Mouse (Mus musculus) stomach, embryonic 14.5 days (tissue): ENCODE measurements around the gene Enah. TPM values are rescaled to one million over a fixed set of nuclear protein-coding genes. Genes with fewer than 3 reads are reported as not detected.

Experiments used
- ATAC-seq: fragments of 200-750 bp; cut with Nextera tagmentation; 2 replicates; pipeline ENCODE4 v1.8.0; 2017; ENCODE audit warnings: low read depth, moderate TSS enrichment; ENCODE audit not compliant: insufficient number of reproducible peaks, insufficient read depth, low FRiP score
- H3K27ac ChIP-seq: fragments of 300-500 bp; sonication (generic); 2 replicates; pipeline ENCODE4 v1.5.1; 2014; ENCODE audit warnings: mild to moderate bottlenecking, low read length, moderate library complexity, mixed read lengths
- H3K27me3 ChIP-seq: fragments of 300-500 bp; sonication (generic); 2 replicates; pipeline ENCODE4 v1.6.1; 2014; ENCODE audit warnings: low read length, control low read depth, mixed read lengths; ENCODE audit not compliant: control insufficient read depth, insufficient read depth
- H3K36me3 ChIP-seq: fragments of 300-500 bp; sonication (generic); 2 replicates; pipeline ENCODE4 v1.6.1; 2014; ENCODE audit warnings: mild to moderate bottlenecking, control low read depth, low read length, moderate library complexity, mixed read lengths; ENCODE audit not compliant: control insufficient read depth, insufficient read depth
- H3K4me1 ChIP-seq: fragments of 300-500 bp; sonication (generic); 2 replicates; pipeline ENCODE4 v1.6.1; 2014; ENCODE audit warnings: low read length, control low read depth, mixed read lengths; ENCODE audit not compliant: control insufficient read depth, insufficient read depth
- H3K4me2 ChIP-seq: fragments of 300-500 bp; sonication (generic); replicated peaks from 2 replicates; pipeline ENCODE4 v1.6.1; 2014; ENCODE audit warnings: low read depth, low read length, control low read depth
- H3K4me3 ChIP-seq: fragments of 300-500 bp; sonication (generic); 2 replicates; pipeline ENCODE4 v1.5.1; 2014; ENCODE audit warnings: low read depth, low read length, control low read depth
- H3K9ac ChIP-seq: fragments of 300-500 bp; sonication (generic); replicated peaks from 2 replicates; pipeline ENCODE4 v1.6.1; 2014; ENCODE audit warnings: low read depth, mild to moderate bottlenecking, control low read depth, low read length, moderate library complexity, mixed read lengths
- H3K9me3 ChIP-seq: fragments of 300-500 bp; sonication (generic); 2 replicates; pipeline ENCODE4 v1.6.1; 2016; ENCODE audit warnings: low read depth, low read length, control low read depth; ENCODE audit not compliant: control insufficient read depth
- WGBS: fragments of 180-500 bp; shearing (Covaris S2); extraction: QIAGEN DNeasy Blood & Tissue Kit; methylation state at CpG from one replicate; pipeline ENCODE4 v1.1.7; 2014; 5-methylcytosine and 5-hydroxymethylcytosine counted together
- polyA plus RNA-seq: library from polyadenylated mRNA; unstranded; fragments of >200 nt; fragmentation: Nextera tagmentation; extraction: Ambion mirVana; gene quantifications from 2 replicates; pipeline ENCODE4 v1.2.1, GENCODE M21; 2014

Gene Enah
- polyA plus RNA-seq, 1 experiment from 2014 or later: 39.2 TPM

DNA sequence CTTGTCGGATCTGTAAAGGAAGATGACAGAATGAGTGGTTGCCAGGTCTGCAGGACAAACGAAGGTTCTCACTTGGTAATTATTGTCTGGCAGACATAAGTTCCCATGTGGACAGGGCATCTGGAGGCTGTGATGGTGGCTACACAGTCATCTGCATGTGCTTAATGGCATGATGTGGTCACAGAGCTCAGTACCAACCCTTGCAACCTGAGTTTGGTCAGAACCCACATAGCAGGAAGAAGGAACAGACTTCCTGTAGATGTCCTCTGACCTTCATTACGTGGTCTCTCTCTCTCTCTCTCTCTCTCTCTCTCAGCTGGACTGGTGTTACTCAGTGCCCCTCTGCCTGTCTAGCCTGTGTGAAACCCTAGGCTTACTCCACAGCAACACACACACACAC is 147.2 kb downstream of the Enah start:
- H3K27me3 ChIP-seq: no peaks in the 10 kb centered on the region
- no peak overlapping the region for H3K9ac ChIP-seq
- H3K9me3 ChIP-seq: no peaks in the 10 kb centered on the region
- no peaks in the 10 kb centered on the region for H3K36me3 ChIP-seq
- no peaks in the 10 kb centered on the region for H3K4me1 ChIP-seq
- no peak overlapping the region for H3K4me3 ChIP-seq
- 63% methylated on average over 3 of the region's 3 CpGs for WGBS
- no peak overlapping the region for H3K27ac ChIP-seq
- no peak overlapping the region for H3K4me2 ChIP-seq
- ATAC-seq: no peak

DNA sequence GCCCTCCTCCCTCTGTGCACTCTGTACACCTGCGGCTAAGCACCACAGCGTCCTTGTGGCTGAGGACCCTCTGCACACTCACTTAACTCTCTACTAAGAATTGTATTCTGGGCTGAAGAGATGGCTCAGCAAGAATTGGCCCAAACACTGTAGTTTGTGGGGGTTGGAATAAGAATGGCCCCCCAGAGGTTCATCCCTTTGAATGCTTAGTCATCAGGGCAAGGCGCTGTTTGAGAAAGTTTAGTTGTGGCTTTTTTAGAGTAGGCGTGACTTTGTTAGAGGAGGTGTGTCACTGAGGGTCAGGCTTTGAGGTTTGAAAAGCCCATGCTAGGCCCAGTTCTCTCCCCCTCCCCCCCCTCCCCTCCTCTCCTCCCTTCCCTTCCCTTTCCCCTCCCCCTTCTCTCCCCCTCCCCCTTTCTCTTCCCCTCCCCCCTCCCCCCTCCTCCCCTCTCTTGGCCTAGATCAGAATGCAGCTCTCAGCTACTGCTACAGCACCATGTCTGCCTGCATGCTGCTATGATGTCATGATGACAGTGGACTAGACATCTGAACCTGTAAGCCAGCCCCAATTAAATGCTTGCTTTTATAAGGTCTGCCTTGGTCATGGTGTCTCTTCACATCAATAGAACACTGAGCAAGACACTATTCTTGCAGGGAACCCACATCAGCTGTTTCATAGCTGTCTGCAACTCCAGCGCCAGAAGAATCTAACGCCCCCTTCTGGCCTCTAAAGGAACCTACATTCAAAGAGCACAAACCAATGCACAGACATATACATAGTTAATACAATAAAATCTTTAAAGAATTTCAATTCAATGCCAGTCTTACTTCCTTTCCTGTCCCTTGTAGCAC is 153.1 kb downstream of the Enah start:
- no peaks in the 10 kb centered on the region for H3K36me3 ChIP-seq
- no peaks in the 10 kb centered on the region for H3K4me1 ChIP-seq
- H3K4me2 ChIP-seq: no peak overlapping the region
- no peak for ATAC-seq
- no peak overlapping the region for H3K9ac ChIP-seq
- H3K9me3 ChIP-seq: no peaks in the 10 kb centered on the region
- H3K27me3 ChIP-seq: no peaks in the 10 kb centered on the region
- 82% methylated on average over 6 of the region's 6 CpGs for WGBS
- no peak overlapping the region for H3K4me3 ChIP-seq
- H3K27ac ChIP-seq: no peak overlapping the region

DNA sequence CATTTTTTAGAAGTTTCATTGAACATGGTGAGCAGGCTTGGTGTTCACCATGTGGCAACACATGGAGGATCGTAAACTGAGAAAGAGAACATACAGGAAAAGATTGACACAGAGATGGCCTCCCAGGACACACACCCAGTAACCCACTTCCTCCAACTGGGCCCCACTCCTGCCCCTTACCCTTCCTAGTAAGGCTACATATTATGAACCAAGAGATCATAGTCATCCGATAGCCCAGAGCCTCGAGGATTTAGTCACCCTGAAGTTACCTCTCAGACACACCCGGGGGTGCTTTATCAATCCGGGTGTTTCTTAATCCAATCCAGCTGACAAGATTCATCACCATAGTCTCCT is 153.9 kb downstream of the Enah start:
- Histone ChIP-seq H3K27ac (no peak overlapping the region), H3K4me1 (no peaks in the 10 kb centered on the region; the same call in 1 of the 2 replicates), H3K9me3 (no peaks in the 10 kb centered on the region), H3K4me2 (no peak overlapping the region), H3K36me3 (no peaks in the 10 kb centered on the region), H3K27me3 (no peaks in the 10 kb centered on the region), H3K4me3 (no peak overlapping the region), H3K9ac (no peak overlapping the region)
- ATAC-seq: no peak
- WGBS: 66% methylated on average over 5 of the region's 5 CpGs

DNA sequence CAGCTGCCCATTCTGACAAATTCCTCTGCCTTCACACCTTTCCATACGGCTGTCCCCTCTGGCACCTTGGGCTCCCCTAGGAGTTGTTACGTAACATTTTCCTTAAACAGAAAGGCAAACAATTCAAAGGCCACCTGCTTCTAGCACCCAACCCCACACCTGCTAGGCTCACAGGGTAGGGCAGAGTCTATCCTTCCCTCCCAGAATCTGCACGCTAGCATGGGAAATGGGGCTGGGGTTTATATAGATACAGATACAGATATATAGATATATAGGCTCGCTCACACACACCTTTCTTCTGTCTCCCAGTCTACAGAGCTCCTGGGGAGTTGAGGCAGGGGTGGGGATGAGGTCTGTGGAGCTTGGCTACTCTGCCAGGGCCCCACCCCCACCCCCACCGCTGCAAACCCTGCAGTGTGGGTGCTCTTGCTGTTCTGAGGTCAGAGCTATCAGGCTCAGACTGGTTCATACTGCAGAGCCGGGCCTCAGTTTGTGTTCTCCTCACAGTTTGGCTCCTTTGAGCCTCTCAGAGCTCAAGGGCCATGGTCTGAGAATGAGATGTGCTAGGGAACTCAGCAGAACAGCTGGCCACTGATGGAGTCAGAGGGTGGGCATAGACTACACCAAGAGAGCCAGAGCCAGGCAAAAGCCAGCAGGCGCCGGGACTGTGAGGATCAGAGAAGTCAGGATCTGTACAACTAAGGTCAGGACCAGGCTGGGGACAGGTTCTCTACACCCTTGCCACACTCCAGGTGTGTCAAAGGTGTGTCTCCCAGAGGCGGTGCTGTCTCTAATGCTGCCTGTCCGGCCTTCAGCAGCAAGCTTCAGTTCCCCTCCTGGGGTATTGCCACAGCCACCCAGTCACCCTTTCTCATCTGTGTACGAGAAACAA is 154.6 kb downstream of the Enah start:
- Histone ChIP-seq H3K4me3 (no peak overlapping the region), H3K4me2 (no peak overlapping the region), H3K27ac (no peak overlapping the region), H3K36me3 (no peaks in the 10 kb centered on the region), H3K9me3 (no peaks in the 10 kb centered on the region), H3K27me3 (no peaks in the 10 kb centered on the region), H3K9ac (no peak overlapping the region), H3K4me1 (peaks cover 5% of the 10 kb centered on the region; the same call in 1 of the 2 replicates)
- 62% methylated on average over 11 of the region's 11 CpGs for WGBS
- 0 out of 2 replicates have a peak, but pooled peaks have one; percentile 34 for ATAC-seq

DNA sequence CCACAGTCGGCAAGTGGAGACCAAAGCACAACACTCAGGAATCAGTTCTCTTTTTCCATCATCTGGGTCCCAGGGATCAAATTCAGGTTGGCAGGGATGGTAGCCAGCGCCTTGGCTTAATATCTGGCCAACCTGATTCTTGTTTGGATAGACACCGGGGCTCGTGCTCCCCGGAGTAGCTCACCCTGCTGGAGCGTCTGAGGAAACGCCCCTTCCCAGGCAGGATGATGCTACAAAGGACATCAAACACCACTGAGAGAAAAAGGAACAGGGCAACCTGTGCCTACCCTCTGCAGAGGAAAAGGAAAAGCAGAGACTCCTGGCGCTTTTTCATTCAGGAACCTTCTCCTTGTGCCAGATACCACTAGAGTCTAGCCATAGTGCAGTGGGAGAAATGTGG is 156.4 kb downstream of the Enah start:
- H3K9me3 ChIP-seq: no peaks in the 10 kb centered on the region
- no peak for ATAC-seq
- no peak overlapping the region for H3K4me2 ChIP-seq
- no peaks in the 10 kb centered on the region for H3K36me3 ChIP-seq
- H3K4me1 ChIP-seq: peaks cover 5% of the 10 kb centered on the region; the same call in 1 of the 2 replicates
- H3K27ac ChIP-seq: no peak overlapping the region
- whole genome bisulfite sequencing: 25% methylated on average over 8 of the region's 8 CpGs
- H3K27me3 ChIP-seq: no peaks in the 10 kb centered on the region
- no peak overlapping the region for H3K9ac ChIP-seq
- no peak overlapping the region for H3K4me3 ChIP-seq

DNA sequence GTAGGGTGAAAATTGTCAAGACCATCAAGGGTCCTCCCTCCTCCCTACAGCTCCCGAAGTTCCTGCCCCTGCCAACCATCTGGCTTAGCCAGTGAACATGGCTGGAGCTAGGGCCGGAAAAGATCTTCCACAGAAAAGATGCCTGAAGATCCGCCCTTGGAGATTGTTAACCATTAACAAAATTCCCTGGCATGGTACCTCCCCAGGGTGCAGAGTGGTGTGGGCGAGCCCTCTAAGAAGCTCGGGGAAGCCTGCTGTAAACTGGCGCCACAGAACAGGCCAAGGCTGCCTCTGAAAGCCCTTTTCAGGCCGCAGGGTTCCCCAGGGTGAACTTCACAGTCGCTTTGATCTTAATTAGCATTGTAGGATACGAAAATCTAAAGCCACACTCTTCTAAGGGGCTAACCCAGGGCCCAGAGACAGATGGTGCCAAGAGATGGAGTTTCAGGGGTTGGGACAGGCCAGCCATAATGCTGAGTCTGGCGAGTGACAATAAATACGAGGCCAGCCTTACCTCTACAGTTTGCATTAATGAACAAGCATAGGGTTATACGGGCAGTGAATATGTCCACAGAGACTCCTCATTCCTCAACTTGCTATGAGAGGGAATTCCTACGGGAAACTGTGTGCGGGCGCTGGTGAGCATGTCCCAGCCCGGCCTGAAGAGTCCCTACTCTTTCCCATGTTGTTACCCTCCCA is 157.0 kb downstream of the Enah start:
- no peaks in the 10 kb centered on the region for H3K27me3 ChIP-seq

DNA sequence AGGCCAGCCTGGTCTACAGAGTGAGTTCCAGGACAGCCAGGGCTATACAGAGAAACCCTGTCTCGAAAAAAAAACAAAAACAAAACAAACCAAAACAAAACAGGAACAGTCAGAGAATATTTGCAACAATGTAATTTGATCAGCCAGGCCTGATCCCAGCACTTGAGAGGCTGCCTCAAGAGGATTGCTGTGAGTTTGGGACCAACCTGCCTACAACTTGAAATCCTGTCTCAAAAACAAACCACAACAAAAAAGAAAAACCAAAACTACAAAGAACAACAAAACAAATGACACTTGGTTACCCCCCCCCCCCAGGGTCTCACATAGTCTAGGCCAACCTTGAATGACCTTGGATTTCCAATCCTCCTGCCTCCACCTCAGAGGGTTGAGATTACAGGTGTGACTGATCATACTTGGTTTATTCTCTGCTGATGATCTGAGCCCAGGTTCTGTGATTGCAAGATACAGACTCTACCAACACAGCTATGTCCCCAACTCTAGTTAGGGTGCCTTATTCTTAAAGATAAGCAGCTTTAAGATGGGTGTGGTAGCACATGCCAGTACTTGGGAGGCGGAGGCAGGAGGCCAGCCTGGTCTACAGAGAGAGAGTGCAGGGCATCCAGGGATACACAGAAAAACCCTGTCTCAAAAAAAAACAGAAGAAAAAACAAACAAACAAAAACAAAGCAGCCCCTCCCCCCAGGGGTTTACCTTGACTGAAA is 158.4 kb downstream of the Enah start:
- WGBS: 88% methylated on average over 2 of the region's 2 CpGs
- Histone ChIP-seq H3K27me3 (no peaks in the 10 kb centered on the region), H3K4me1 (peaks cover 5% of the 10 kb centered on the region; the same call in 1 of the 2 replicates), H3K9me3 (no peaks in the 10 kb centered on the region), H3K36me3 (no peaks in the 10 kb centered on the region), H3K9ac (no peak overlapping the region), H3K4me2 (no peak overlapping the region), H3K4me3 (no peak overlapping the region), H3K27ac (no peak overlapping the region)
- ATAC-seq: no peak

More for the DNA sequence above, 157.0 kb downstream of the Enah start:
- Histone ChIP-seq H3K9ac (no peak overlapping the region), H3K9me3 (no peaks in the 10 kb centered on the region), H3K27ac (peak overlapping the region; percentile 15; the same call in 1 of the 2 replicates), H3K36me3 (no peaks in the 10 kb centered on the region), H3K4me1 (peaks cover 5% of the 10 kb centered on the region; the same call in 1 of the 2 replicates), H3K4me2 (no peak overlapping the region), H3K4me3 (no peak overlapping the region)
- WGBS: 53% methylated on average over 16 of the region's 16 CpGs
- ATAC-seq: no peak
